Mouse (Mus musculus): Measurements from ENCODE around the gene Agap1. TPM values are rescaled to one million over a fixed set of nuclear protein-coding genes. Genes with fewer than 3 reads are reported as not detected.
A peak's percentile ranks its signal among the peaks of the same experiment; 100 is the strongest.

The Agap1 gene
- total and polyA plus RNA-seq, 2 experiments from 2014 or later: 40.1 to 108 TPM

GRCm38 (mm10) chr1:89730589-89731195 is 276.1 kb downstream of the Agap1 start:
- Histone ChIP-seq H3K4me2 (ENCODE audit: low read depth) (no peak overlapping the region), H3K36me3 (ENCODE audit: insufficient read depth) (peaks cover 29% of the 10 kb centered on the region), H3K27ac (ENCODE audit: low read depth, low read length) (no peak overlapping the region), H3K4me1 (ENCODE audit: insufficient read depth) (no peaks in the 10 kb centered on the region), H3K9ac (no peak overlapping the region), H3K27me3 (ENCODE audit: insufficient read depth, low read length) (no peaks in the 10 kb centered on the region), H3K4me3 (ENCODE audit: low read depth, low read length) (no peak overlapping the region), H3K9me3 (ENCODE audit: low read length) (no peaks in the 10 kb centered on the region)
- WGBS: 89% methylated on average over 13 of the region's 13 CpGs
- DNase-seq (no peak), ATAC-seq (no peak)
- peak; percentile 40 for TF ChIP-seq CTCF (IDR thresholded peaks at IDR 0.05; ENCODE audit: low read depth)

DNA sequence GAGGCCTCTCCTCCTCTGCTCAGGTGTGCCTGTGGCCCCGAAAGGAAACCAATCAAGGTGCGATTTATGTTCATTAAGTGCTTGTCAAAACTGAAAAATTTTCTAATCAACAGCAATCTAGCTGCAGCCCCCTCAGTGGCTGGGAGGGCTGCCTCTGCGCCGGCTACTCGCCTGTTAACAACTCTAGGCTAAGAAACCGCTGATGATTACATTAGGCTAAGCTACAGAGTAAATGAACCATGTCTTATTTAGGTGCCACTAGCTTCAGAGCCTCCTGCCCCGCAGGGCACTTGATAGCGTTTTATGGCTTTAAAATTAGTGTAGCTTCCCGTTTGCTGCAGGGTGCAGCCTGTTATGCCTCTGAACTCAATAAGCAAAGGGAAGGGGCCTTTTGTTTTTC is 279.8 kb downstream of the Agap1 start:
- Histone ChIP-seq H3K4me3 (ENCODE audit: low read depth, low read length) (no peak overlapping the region), H3K36me3 (ENCODE audit: insufficient read depth) (peaks cover 13% of the 10 kb centered on the region; the same call in 1 of the 2 replicates), H3K4me2 (ENCODE audit: low read depth) (no peak overlapping the region), H3K27me3 (ENCODE audit: insufficient read depth, low read length) (no peaks in the 10 kb centered on the region), H3K9me3 (ENCODE audit: low read length) (no peaks in the 10 kb centered on the region), H3K4me1 (ENCODE audit: insufficient read depth) (0 out of 2 replicates have a peak, but pooled peaks cover under 1% of the 10 kb centered on the region), H3K27ac (ENCODE audit: low read depth, low read length) (no peak overlapping the region), H3K9ac (no peak overlapping the region)
- ATAC-seq (no peak), DNase-seq (no peak)
- WGBS: 65% methylated on average over 9 of the region's 9 CpGs
- TF ChIP-seq CTCF (IDR thresholded peaks at IDR 0.05; ENCODE audit: low read depth): no peak

GRCm38 (mm10) chr1:89735146-89735545 is 280.5 kb downstream of the Agap1 start:
- Histone ChIP-seq H3K9me3 (ENCODE audit: low read length) (no peaks in the 10 kb centered on the region), H3K27me3 (ENCODE audit: insufficient read depth, low read length) (no peaks in the 10 kb centered on the region), H3K4me3 (ENCODE audit: low read depth, low read length) (no peak overlapping the region), H3K4me2 (ENCODE audit: low read depth) (no peak overlapping the region), H3K4me1 (ENCODE audit: insufficient read depth) (0 out of 2 replicates have a peak, but pooled peaks cover 4% of the 10 kb centered on the region), H3K27ac (ENCODE audit: low read depth, low read length) (no peak overlapping the region), H3K9ac (no peak overlapping the region), H3K36me3 (ENCODE audit: insufficient read depth) (peaks cover 13% of the 10 kb centered on the region; the same call in 1 of the 2 replicates)
- 93% methylated on average over 6 of the region's 6 CpGs for WGBS
- no peak for DNase-seq
- no peak for ATAC-seq
- no peak for TF ChIP-seq CTCF (IDR thresholded peaks at IDR 0.05; ENCODE audit: low read depth)

DNA sequence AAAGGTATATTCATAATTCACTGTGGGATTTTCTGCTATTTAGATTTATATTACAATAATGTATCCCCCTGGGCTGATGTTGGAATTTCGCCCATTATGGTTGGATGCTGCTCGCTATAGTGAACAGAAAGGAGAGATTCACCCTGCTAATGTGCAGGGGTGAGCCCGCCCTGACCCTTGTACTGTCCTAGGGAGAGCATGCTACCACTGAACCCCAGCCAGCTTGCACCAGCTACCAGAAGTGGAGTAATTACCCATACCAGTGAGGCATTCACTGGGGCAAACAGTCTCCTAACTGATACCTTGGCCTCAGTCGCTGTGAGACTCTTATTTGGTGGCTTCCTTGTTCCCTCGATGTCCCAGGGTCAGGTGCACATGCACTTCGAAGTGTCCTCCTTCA is 281.4 kb downstream of the Agap1 start:
- no peaks in the 10 kb centered on the region for H3K9me3 ChIP-seq (ENCODE audit: low read length)
- ATAC-seq: no peak
- H3K27me3 ChIP-seq (ENCODE audit: insufficient read depth, low read length): no peaks in the 10 kb centered on the region
- no peak for TF ChIP-seq CTCF (IDR thresholded peaks at IDR 0.05; ENCODE audit: low read depth)
- H3K4me3 ChIP-seq (ENCODE audit: low read depth, low read length): no peak overlapping the region
- WGBS: 93% methylated on average over 6 of the region's 6 CpGs
- H3K36me3 ChIP-seq (ENCODE audit: insufficient read depth): peaks cover 13% of the 10 kb centered on the region; the same call in 1 of the 2 replicates
- no peak overlapping the region for H3K4me2 ChIP-seq (ENCODE audit: low read depth)
- 0 out of 2 replicates have a peak, but pooled peaks cover 4% of the 10 kb centered on the region for H3K4me1 ChIP-seq (ENCODE audit: insufficient read depth)
- H3K9ac ChIP-seq: no peak overlapping the region
- no peak overlapping the region for H3K27ac ChIP-seq (ENCODE audit: low read depth, low read length)
- no peak for DNase-seq

DNA sequence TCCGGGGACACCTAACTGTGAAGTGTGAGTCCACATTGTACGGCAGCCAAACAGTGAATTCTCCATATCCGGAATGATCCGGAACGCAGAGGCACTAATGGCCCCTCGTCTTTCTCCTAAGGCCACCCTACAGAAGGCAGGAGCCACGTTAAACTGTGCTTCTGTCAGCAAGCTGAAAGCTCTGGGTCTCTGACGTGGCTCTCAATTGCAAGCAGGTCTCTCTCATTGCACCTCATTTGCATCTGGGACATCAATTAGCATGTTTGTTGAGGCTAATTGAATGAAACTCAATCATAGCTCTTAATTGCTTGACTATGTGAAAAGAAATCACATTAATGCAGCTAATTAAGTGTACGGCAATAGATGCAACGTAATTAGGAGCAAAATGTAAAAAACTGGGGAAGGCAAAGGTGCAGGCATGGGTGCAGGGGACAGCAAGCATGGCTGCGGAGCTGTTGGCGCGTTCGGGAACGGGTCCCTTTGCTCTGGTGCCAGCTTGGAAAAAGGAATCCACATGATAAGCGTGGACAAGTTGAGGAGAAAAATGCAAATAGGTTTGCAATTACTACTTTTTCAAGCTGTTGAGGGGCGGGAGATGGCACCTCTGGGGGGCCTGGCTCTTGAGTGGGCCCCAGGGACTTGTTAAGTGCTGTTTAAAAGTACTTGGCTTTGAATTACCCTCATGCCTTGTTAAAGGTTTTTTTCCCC is 284.6 kb downstream of the Agap1 start:
- 13% methylated on average over 17 of the region's 17 CpGs for WGBS
- Histone ChIP-seq H3K27me3 (ENCODE audit: insufficient read depth, low read length) (peaks cover 6% of the 10 kb centered on the region; the same call in 1 of the 2 replicates), H3K27ac (ENCODE audit: low read depth, low read length) (no peak overlapping the region)

DNA sequence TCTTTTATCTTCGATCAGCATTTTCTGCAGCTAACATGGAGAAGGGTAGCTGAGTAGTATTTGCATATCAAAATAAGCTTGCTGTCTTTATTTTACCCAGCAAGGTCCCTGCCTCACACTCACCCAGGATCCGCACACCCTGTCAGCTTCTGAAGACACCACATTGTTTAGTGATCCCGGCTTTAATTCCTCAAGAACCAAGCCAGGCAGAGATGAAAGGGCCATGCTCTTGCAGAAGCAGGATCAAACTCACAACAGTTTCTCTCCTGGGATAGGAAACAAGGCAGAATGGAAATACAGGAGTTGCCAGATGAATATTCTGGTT is 285.1 kb downstream of the Agap1 start:
- Histone ChIP-seq H3K27me3 (ENCODE audit: insufficient read depth, low read length) (peaks cover 7% of the 10 kb centered on the region; the same call in 1 of the 2 replicates), H3K27ac (ENCODE audit: low read depth, low read length) (no peak overlapping the region), H3K4me2 (ENCODE audit: low read depth) (no peak overlapping the region), H3K4me1 (ENCODE audit: insufficient read depth) (0 out of 2 replicates have a peak, but pooled peaks cover 4% of the 10 kb centered on the region), H3K4me3 (ENCODE audit: low read depth, low read length) (no peak overlapping the region), H3K36me3 (ENCODE audit: insufficient read depth) (peaks cover 20% of the 10 kb centered on the region), H3K9me3 (ENCODE audit: low read length) (no peaks in the 10 kb centered on the region), H3K9ac (no peak overlapping the region)
- TF ChIP-seq CTCF (IDR thresholded peaks at IDR 0.05; ENCODE audit: low read depth): no peak
- DNase-seq: no peak
- WGBS: 9% methylated on average over 3 of the region's 3 CpGs
- ATAC-seq: peak; percentile 34; the same call in 1 of the 2 replicates

More for the DNA sequence above, 284.6 kb downstream of the Agap1 start:
- no peak overlapping the region for H3K4me2 ChIP-seq (ENCODE audit: low read depth)
- no peaks in the 10 kb centered on the region for H3K9me3 ChIP-seq (ENCODE audit: low read length)
- H3K36me3 ChIP-seq (ENCODE audit: insufficient read depth): peaks cover 15% of the 10 kb centered on the region
- DNase-seq: peak; percentile 50
- peak; percentile 68 for ATAC-seq
- TF ChIP-seq CTCF (IDR thresholded peaks at IDR 0.05; ENCODE audit: low read depth): no peak
- H3K4me1 ChIP-seq (ENCODE audit: insufficient read depth): 0 out of 2 replicates have a peak, but pooled peaks cover 4% of the 10 kb centered on the region
- H3K9ac ChIP-seq: no peak overlapping the region
- H3K4me3 ChIP-seq (ENCODE audit: low read depth, low read length): no peak overlapping the region

- DNase-seq (no peak), ATAC-seq (no peak)
- no peak overlapping the region for H3K27ac ChIP-seq (ENCODE audit: low read depth, low read length)
- no peak overlapping the region for H3K9ac ChIP-seq
- WGBS: 84% methylated on average over 3 of the region's 3 CpGs
- H3K4me1 ChIP-seq (ENCODE audit: insufficient read depth): 0 out of 2 replicates have a peak, but pooled peaks cover 4% of the 10 kb centered on the region
- H3K4me2 ChIP-seq (ENCODE audit: low read depth): no peak overlapping the region
- no peaks in the 10 kb centered on the region for H3K9me3 ChIP-seq (ENCODE audit: low read length)
- TF ChIP-seq CTCF (IDR thresholded peaks at IDR 0.05; ENCODE audit: low read depth): no peak
- H3K27me3 ChIP-seq (ENCODE audit: insufficient read depth, low read length): peaks cover 7% of the 10 kb centered on the region; the same call in 1 of the 2 replicates
- no peak overlapping the region for H3K4me3 ChIP-seq (ENCODE audit: low read depth, low read length)
- peaks cover 30% of the 10 kb centered on the region for H3K36me3 ChIP-seq (ENCODE audit: insufficient read depth)
Measured at GRCm38 (mm10) chr1:89742359-89742758, 287.8 kb downstream of the Agap1 start.

Measured in forebrain, postnatal 0 days (tissue).